Mouse (Mus musculus): ENCODE measurements around the gene Adgrl4. TPM values are rescaled to one million over a fixed set of nuclear protein-coding genes. Genes with fewer than 3 reads are reported as not detected.

Adgrl4 gene
- 2.5 and 3.1 TPM in 2 replicates for polyA plus RNA-seq (2012; rRNA removed)

GRCm38 (mm10) chr3:151437693-151438092 lies at the start of gene Adgrl4:
Gene Adgrl4, plus strand, starts transcription at chr3:151437887.

Data from liver, embryonic 18 days (tissue).